8 mouse cellular contexts compared by ENCODE assay signal in the genomic region with DNA sequence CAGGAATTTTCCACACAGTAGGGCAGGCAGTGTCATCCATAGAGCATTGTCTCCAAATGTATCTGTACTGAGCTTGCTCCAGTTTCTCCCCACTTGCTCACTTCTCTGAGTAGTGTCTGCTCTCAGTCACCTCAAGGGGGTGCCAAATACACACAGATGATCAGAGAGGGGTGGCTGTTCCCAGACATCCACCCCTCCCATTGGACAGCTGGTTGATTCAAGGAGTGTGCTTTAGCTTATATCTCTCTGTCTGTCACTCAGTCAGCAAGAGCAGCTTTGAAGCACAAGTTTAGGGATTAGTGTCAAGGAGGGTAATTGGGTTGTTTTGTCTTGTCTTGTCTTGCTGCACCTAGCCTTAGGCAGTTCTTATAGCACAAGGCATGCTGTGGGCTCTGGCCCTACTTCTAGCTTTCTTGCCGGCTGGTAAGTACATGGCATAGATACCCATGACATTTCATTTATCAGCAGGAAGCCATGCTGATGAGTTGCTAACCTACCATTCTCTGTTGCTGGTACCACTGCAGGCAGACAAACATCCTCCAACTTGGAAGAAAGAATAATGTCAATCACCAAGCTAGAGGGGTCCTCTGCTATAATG.
DNase-seq lines count a peak whose midpoint lies in the region; ATAC-seq lines count a peak whose summit lies in the region.

No protein-coding gene starts in this region.

- no peaks in the 10 kb centered on the region for H3K4me1 ChIP-seq in embryonic facial prominence, embryonic 12.5 days
- H3K4me1 ChIP-seq in hindbrain, embryonic 11.5 days (replicated peaks; ENCODE audit: control insufficient read depth, insufficient read depth, low read length) = no peaks in the 10 kb centered on the region

- peak; percentile 56; the same call in 1 of the 2 replicates for ATAC-seq in embryonic facial prominence, embryonic 12.5 days (ENCODE audit: insufficient number of reproducible peaks, insufficient read depth, low FRiP score, low TSS enrichment)
- ATAC-seq in hindbrain, embryonic 11.5 days (ENCODE audit: low FRiP score) = peak; percentile 75

- no peaks in the 10 kb centered on the region for H3K36me3 ChIP-seq in embryonic facial prominence, embryonic 12.5 days
- H3K36me3 ChIP-seq in hindbrain, embryonic 11.5 days (ENCODE audit: control insufficient read depth, insufficient read depth, low read length) = no peaks in the 10 kb centered on the region

- no peak overlapping the region for H3K27ac ChIP-seq in embryonic facial prominence, embryonic 12.5 days
- H3K27ac ChIP-seq in hindbrain, embryonic 11.5 days (ENCODE audit: low read depth, low read length) = no peak overlapping the region

- no peaks in the 10 kb centered on the region for H3K9me3 ChIP-seq in embryonic facial prominence, embryonic 12.5 days
- H3K9me3 ChIP-seq in hindbrain, embryonic 11.5 days (ENCODE audit: control insufficient read depth, low read length) = no peaks in the 10 kb centered on the region

- no peaks in the 10 kb centered on the region for H3K27me3 ChIP-seq in embryonic facial prominence, embryonic 12.5 days
- no peaks in the 10 kb centered on the region for H3K27me3 ChIP-seq in hindbrain, embryonic 11.5 days (ENCODE audit: control insufficient read depth, insufficient read depth, low read length)

- 60% methylated on average over 1 of the region's 1 CpGs for WGBS in embryonic facial prominence, embryonic 12.5 days
- 72% methylated on average over 1 of the region's 1 CpGs for WGBS in hindbrain, embryonic 11.5 days

- H3K4me2 ChIP-seq in embryonic facial prominence, embryonic 12.5 days (replicated peaks) = no peak overlapping the region
- H3K4me2 ChIP-seq in hindbrain, embryonic 11.5 days (replicated peaks; ENCODE audit: low read depth, low read length) = no peak overlapping the region

- H3K4me3 ChIP-seq in embryonic facial prominence, embryonic 12.5 days = no peak overlapping the region
- no peak overlapping the region for H3K4me3 ChIP-seq in hindbrain, embryonic 11.5 days (ENCODE audit: low read depth, low read length)

- peak; percentile 53 for DNase-seq in ES-CJ7 (ENCODE audit: low read depth, low spot score)
- peak; percentile 28 to 48 for DNase-seq in adrenal gland, postnatal 36 days
- DNase-seq in hindbrain, embryonic 11.5 days (ENCODE audit: low spot score) = peak; percentile 61
- DNase-seq in layer of hippocampus, postnatal 14 days (ENCODE audit: low spot score in 2 of 2) = peak; percentile 28 to 67
- peak; percentile 51 for DNase-seq in lung, postnatal 14 days
- peak; percentile 27 for DNase-seq in right cerebral cortex, postnatal 25 days
- no peak for DNase-seq in yolk sac, embryonic 10.5 days (ENCODE audit: low spot score)

- no peak overlapping the region for H3K9ac ChIP-seq in embryonic facial prominence, embryonic 12.5 days
- H3K9ac ChIP-seq in hindbrain, embryonic 11.5 days (ENCODE audit: low read depth, low read length) = no peak overlapping the region
